14 mouse cellular contexts compared by ENCODE assay signal in the genomic region with DNA sequence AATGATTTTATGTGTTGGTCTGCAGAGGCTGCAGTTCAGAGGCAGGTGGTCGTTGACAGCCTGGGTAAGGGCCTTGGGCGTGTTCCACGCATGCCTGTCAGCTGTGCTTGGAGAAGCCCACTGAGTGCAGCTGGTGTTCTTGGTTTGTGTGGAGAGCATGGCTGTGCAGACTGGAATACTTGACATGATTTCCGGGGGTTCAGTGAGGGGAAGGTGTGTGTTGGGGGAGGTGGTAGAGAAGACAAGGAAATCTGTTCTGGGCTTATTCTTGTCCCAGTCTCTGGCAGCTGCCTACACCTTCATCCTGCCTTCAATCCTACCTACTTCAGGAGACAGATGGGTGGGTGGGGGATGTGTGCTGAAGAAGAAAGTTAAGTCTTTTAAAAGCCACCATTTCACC. TPM values are rescaled to one million over a fixed set of nuclear protein-coding genes. Genes with fewer than 3 reads are reported as not detected.
DNase-seq lines count a peak whose midpoint lies in the region; ATAC-seq and TF ChIP-seq lines count a peak whose summit lies in the region.
"Had no signal": no experiment of that assay in that cellular context is flagged by ENCODE, and none has a peak within 500 bp of the region (broad histone marks: within the 10 kb centered on the region; RNA-seq: fewer than 3 reads in every experiment).

No protein-coding gene starts in this region.

- no peak overlapping the region for H3K9ac ChIP-seq in hindbrain, embryonic 13.5 days
- no peak overlapping the region; the same call in 1 of the 2 replicates for H3K9ac ChIP-seq in forebrain, embryonic 16.5 days (replicated peaks; ENCODE audit: low read depth, low read length)
- no peak overlapping the region; the same call in 1 of the 2 replicates for H3K9ac ChIP-seq in liver, postnatal 0 days (replicated peaks)
- H3K9ac ChIP-seq: embryonic facial prominence, embryonic 13.5 days had no signal

- H3K36me3 ChIP-seq in hindbrain, embryonic 13.5 days, result no peaks in the 10 kb centered on the region
- no peaks in the 10 kb centered on the region for H3K36me3 ChIP-seq in hindbrain, embryonic 10.5 days
- H3K36me3 ChIP-seq in forebrain, embryonic 16.5 days (ENCODE audit: control insufficient read depth, insufficient read depth), result no peaks in the 10 kb centered on the region
- no peaks in the 10 kb centered on the region for H3K36me3 ChIP-seq in liver, postnatal 0 days (replicated peaks; ENCODE audit: insufficient read depth, low read length)

- 61% methylated on average over 4 of the region's 4 CpGs for WGBS in hindbrain, embryonic 13.5 days
- WGBS in hindbrain, embryonic 10.5 days, result 78% methylated on average over 4 of the region's 4 CpGs
- WGBS in forebrain, embryonic 16.5 days, result 34% methylated on average over 4 of the region's 4 CpGs
- 75% methylated on average over 4 of the region's 4 CpGs for WGBS in liver, postnatal 0 days (ENCODE audit: insufficient replicate concordance)

- peak overlapping the region; percentile 58 for H3K27ac ChIP-seq in hindbrain, embryonic 13.5 days
- H3K27ac ChIP-seq in hindbrain, embryonic 10.5 days, result no peak overlapping the region
- peak overlapping the region; percentile 91 for H3K27ac ChIP-seq in forebrain, embryonic 16.5 days (ENCODE audit: low read length)
- H3K27ac ChIP-seq in liver, postnatal 0 days (ENCODE audit: low read depth), result no peak overlapping the region

- intact Hi-C loops in left cerebral cortex, postnatal 14 days (cut with DNase I), result no loop called here

- no peak for DNase-seq in hindbrain, embryonic 10.5 days (ENCODE audit: low spot score)
- DNase-seq in brain, adult 2 months (ENCODE audit: low read depth, low spot score), result peak; percentile 94
- DNase-seq in left cerebral cortex, postnatal 14 days (ENCODE audit: low spot score in 2 of 2), result peak; percentile 73 to 84
- DNase-seq in embryo, embryonic 9.5 days (ENCODE audit: extremely low spot score), result no peak
- no peak for DNase-seq in kidney, postnatal 25 days
- no peak for DNase-seq in liver, postnatal 0 days
- DNase-seq: adrenal gland, postnatal 25 days; heart, adult 18-20 months; kidney, adult 11 months; spleen, adult 18-20 months had no signal

- H3K9me3 ChIP-seq in hindbrain, embryonic 13.5 days, result no peaks in the 10 kb centered on the region
- no peaks in the 10 kb centered on the region for H3K9me3 ChIP-seq in hindbrain, embryonic 10.5 days
- H3K9me3 ChIP-seq in forebrain, embryonic 16.5 days (ENCODE audit: control insufficient read depth, low read length), result no peaks in the 10 kb centered on the region
- H3K9me3 ChIP-seq in liver, postnatal 0 days (ENCODE audit: low read length), result no peaks in the 10 kb centered on the region
- H3K9me3 ChIP-seq: embryonic facial prominence, embryonic 13.5 days had no signal

- H3K4me1 ChIP-seq in hindbrain, embryonic 13.5 days (replicated peaks), result peaks cover 84% of the 10 kb centered on the region
- H3K4me1 ChIP-seq in hindbrain, embryonic 10.5 days (replicated peaks), result peaks cover 60% of the 10 kb centered on the region
- H3K4me1 ChIP-seq in forebrain, embryonic 16.5 days (replicated peaks; ENCODE audit: control insufficient read depth, insufficient read depth, low read length), result peaks cover 52% of the 10 kb centered on the region
- peaks cover 55% of the 10 kb centered on the region for H3K4me1 ChIP-seq in liver, postnatal 0 days (ENCODE audit: insufficient read depth)

- no peak for TF ChIP-seq EP300 in liver, postnatal 0 days (IDR thresholded peaks at IDR 0.05; ENCODE audit: low read depth)

- no peak overlapping the region for H3K4me3 ChIP-seq in hindbrain, embryonic 13.5 days
- no peak overlapping the region for H3K4me3 ChIP-seq in hindbrain, embryonic 10.5 days
- no peak overlapping the region for H3K4me3 ChIP-seq in forebrain, embryonic 16.5 days (replicated peaks; ENCODE audit: low read length)
- no peak overlapping the region for H3K4me3 ChIP-seq in liver, postnatal 0 days (ENCODE audit: low read depth, low read length)
- H3K4me3 ChIP-seq: embryonic facial prominence, embryonic 13.5 days had no signal

- no peak for ATAC-seq in hindbrain, embryonic 13.5 days (ENCODE audit: low FRiP score)
- ATAC-seq in forebrain, embryonic 16.5 days, result peak; percentile 76
- ATAC-seq in liver, postnatal 0 days, result no peak

- no peak for TF ChIP-seq CTCF in liver, postnatal 0 days (IDR thresholded peaks at IDR 0.05; ENCODE audit: low read depth)

- H3K27me3 ChIP-seq in hindbrain, embryonic 13.5 days, result no peaks in the 10 kb centered on the region
- H3K27me3 ChIP-seq in hindbrain, embryonic 10.5 days (ENCODE audit: insufficient read depth, poor library complexity, severe bottlenecking), result no peaks in the 10 kb centered on the region
- H3K27me3 ChIP-seq in forebrain, embryonic 16.5 days (replicated peaks; ENCODE audit: control insufficient read depth, insufficient read depth, low read length), result no peaks in the 10 kb centered on the region
- H3K27me3 ChIP-seq in liver, postnatal 0 days (ENCODE audit: insufficient read depth, low read length), result no peaks in the 10 kb centered on the region
- H3K27me3 ChIP-seq: embryonic facial prominence, embryonic 13.5 days had no signal

- H3K4me2 ChIP-seq in hindbrain, embryonic 13.5 days, result no peak overlapping the region
- H3K4me2 ChIP-seq in forebrain, embryonic 16.5 days (ENCODE audit: low read length), result 0 out of 2 replicates have a peak overlapping the region, but pooled peaks have one; percentile 9
- H3K4me2 ChIP-seq in liver, postnatal 0 days (ENCODE audit: low read depth, low read length), result no peak overlapping the region
- H3K4me2 ChIP-seq: embryonic facial prominence, embryonic 13.5 days had no signal

RNA-seq across cellular contexts. Expression of gene Akt2, which starts 10.3 kb away (rescaled TPM):
- polyA plus RNA-seq in hindbrain, embryonic 13.5 days (2015; fragmentation: Nextera tagmentation; extraction: Ambion mirVana), result 68.0 and 71.0 TPM in 2 replicates
- polyA plus RNA-seq in hindbrain, embryonic 10.5 days (2016; fragmentation: Nextera tagmentation; extraction: Ambion mirVana), result 89.0 and 93.5 TPM in 2 replicates
- polyA plus RNA-seq in forebrain, embryonic 16.5 days (2015; fragmentation: Nextera tagmentation; extraction: Ambion mirVana), result 83.7 and 99.3 TPM in 2 replicates
- 100 to 1,000 TPM; 114 to 147 TPM for total RNA-seq in left cerebral cortex, postnatal 14 days (2021)
- polyA plus RNA-seq in liver, postnatal 0 days (2015; fragmentation: Nextera tagmentation; extraction: Ambion mirVana), result 24.0 and 25.5 TPM in 2 replicates

RNA-seq across cellular contexts. Expression of gene 2310022A10Rik, which starts 48.6 kb away (rescaled TPM):
- polyA plus RNA-seq in hindbrain, embryonic 13.5 days (2015; fragmentation: Nextera tagmentation; extraction: Ambion mirVana), result 32.1 and 34.0 TPM in 2 replicates
- polyA plus RNA-seq in hindbrain, embryonic 10.5 days (2016; fragmentation: Nextera tagmentation; extraction: Ambion mirVana), result 36.3 and 39.3 TPM in 2 replicates
- polyA plus RNA-seq in forebrain, embryonic 16.5 days (2015; fragmentation: Nextera tagmentation; extraction: Ambion mirVana), result 39.1 and 40.2 TPM in 2 replicates
- total RNA-seq in left cerebral cortex, postnatal 14 days (2021), result 10 to 100 TPM; 24.5 to 27.8 TPM
- polyA plus RNA-seq in liver, postnatal 0 days (2015; fragmentation: Nextera tagmentation; extraction: Ambion mirVana), result 8.6 and 9.0 TPM in 2 replicates

RNA-seq across cellular contexts. Expression of gene Pld3, which starts 48.6 kb away (rescaled TPM):
- 126 TPM in 2 replicates for polyA plus RNA-seq in hindbrain, embryonic 13.5 days (2015; fragmentation: Nextera tagmentation; extraction: Ambion mirVana)
- 55.7 and 73.2 TPM in 2 replicates for polyA plus RNA-seq in hindbrain, embryonic 10.5 days (2016; fragmentation: Nextera tagmentation; extraction: Ambion mirVana)
- polyA plus RNA-seq in forebrain, embryonic 16.5 days (2015; fragmentation: Nextera tagmentation; extraction: Ambion mirVana), result 109 and 139 TPM in 2 replicates
- total RNA-seq in left cerebral cortex, postnatal 14 days (2021), result 100 to 1,000 TPM; 805 to 820 TPM
- polyA plus RNA-seq in liver, postnatal 0 days (2015; fragmentation: Nextera tagmentation; extraction: Ambion mirVana), result 46.5 and 49.3 TPM in 2 replicates

RNA-seq across cellular contexts. Expression of gene Ttc9b, which starts 52.1 kb away (rescaled TPM):
- 50.2 and 52.0 TPM in 2 replicates for polyA plus RNA-seq in hindbrain, embryonic 13.5 days (2015; fragmentation: Nextera tagmentation; extraction: Ambion mirVana)
- 3.3 and 10.9 TPM in 2 replicates for polyA plus RNA-seq in hindbrain, embryonic 10.5 days (2016; fragmentation: Nextera tagmentation; extraction: Ambion mirVana)
- polyA plus RNA-seq in forebrain, embryonic 16.5 days (2015; fragmentation: Nextera tagmentation; extraction: Ambion mirVana), result 56.2 and 65.7 TPM in 2 replicates
- total RNA-seq in left cerebral cortex, postnatal 14 days (2021), result 100 to 1,000 TPM; 158 to 159 TPM
- polyA plus RNA-seq in liver, postnatal 0 days (2015; fragmentation: Nextera tagmentation; extraction: Ambion mirVana), result not detected in 2 replicates
- total RNA-seq: adrenal gland, postnatal 25 days; heart, adult 18-20 months had no signal
- polyA plus RNA-seq: liver, embryonic 16.5 days had no signal

Comparison
In these comparisons a context has a peak if more than half of its experiments do, and no peak if none do; other contexts are left out.
1. H3K27ac ChIP-seq: peak in hindbrain, embryonic 13.5 days (single experiment) and forebrain, embryonic 16.5 days (single experiment); none in hindbrain, embryonic 10.5 days (single experiment) and liver, postnatal 0 days (single experiment).
2. DNase-seq: peak in brain, adult 2 months (single experiment) and left cerebral cortex, postnatal 14 days (2 of 2); none in hindbrain, embryonic 10.5 days (single experiment), embryo, embryonic 9.5 days (single experiment), kidney, postnatal 25 days (0 of 2) and liver, postnatal 0 days (single experiment).